Mouse (Mus musculus) forebrain, embryonic 16.5 days (tissue): ENCODE results near the gene Ezh1. TPM values are rescaled to one million over a fixed set of nuclear protein-coding genes. Genes with fewer than 3 reads are reported as not detected.

Experiments used
- ATAC-seq: fragments of 200-750 bp; cut with Nextera tagmentation; 2 replicates; pipeline ENCODE4 v1.8.0; 2017; ENCODE audit warnings: mild to moderate bottlenecking, moderate library complexity
- H3K27ac ChIP-seq: fragments of 300-500 bp; sonication (generic); 2 replicates; pipeline ENCODE4 v1.5.1; 2014; ENCODE audit warnings: low read length, control low read depth
- H3K27me3 ChIP-seq: fragments of 300-500 bp; sonication (generic); replicated peaks from 2 replicates; pipeline ENCODE4 v1.6.1; 2014; ENCODE audit warnings: low read length; ENCODE audit not compliant: control insufficient read depth, insufficient read depth
- H3K36me3 ChIP-seq: fragments of 300-500 bp; sonication (generic); 2 replicates; pipeline ENCODE4 v1.6.1; 2014; ENCODE audit not compliant: control insufficient read depth, insufficient read depth
- H3K4me1 ChIP-seq: fragments of 300-500 bp; sonication (generic); replicated peaks from 2 replicates; pipeline ENCODE4 v1.6.1; 2014; ENCODE audit warnings: low read length; ENCODE audit not compliant: control insufficient read depth, insufficient read depth
- H3K4me2 ChIP-seq: fragments of 300-500 bp; sonication (generic); 2 replicates; pipeline ENCODE4 v1.6.1; 2014; ENCODE audit warnings: mild to moderate bottlenecking, low read length, control low read depth
- H3K4me3 ChIP-seq: fragments of 300-500 bp; sonication (generic); replicated peaks from 2 replicates; pipeline ENCODE4 v1.5.1; 2014; ENCODE audit warnings: mild to moderate bottlenecking, low read length, control low read depth
- H3K9ac ChIP-seq: fragments of 300-500 bp; sonication (generic); replicated peaks from 2 replicates; pipeline ENCODE4 v1.6.1; 2014; ENCODE audit warnings: low read depth, low read length, control low read depth
- H3K9me3 ChIP-seq: fragments of 300-500 bp; sonication (generic); 2 replicates; pipeline ENCODE4 v1.6.1; 2016; ENCODE audit warnings: low read length; ENCODE audit not compliant: control insufficient read depth
- WGBS: fragments of 180-500 bp; shearing (Covaris S2); extraction: QIAGEN DNeasy Blood & Tissue Kit; methylation state at CpG from one replicate; pipeline ENCODE4 v1.1.7; 2014; 5-methylcytosine and 5-hydroxymethylcytosine counted together
- polyA plus RNA-seq: library from polyadenylated mRNA; unstranded; fragments of >200 nt; fragmentation: Nextera tagmentation; extraction: Ambion mirVana; gene quantifications from 2 replicates; pipeline ENCODE4 v1.2.1, GENCODE M21; 2015

The Ezh1 gene
- polyA plus RNA-seq, 1 experiment from 2014 or later, result 27.0 TPM

GRCm38 (mm10) chr11:101194137-101194536 is 32.1 kb downstream of the Ezh1 start:
- H3K9me3 ChIP-seq, result no peaks in the 10 kb centered on the region
- H3K4me2 ChIP-seq, result no peak overlapping the region
- no peaks in the 10 kb centered on the region for H3K27me3 ChIP-seq
- H3K4me3 ChIP-seq, result no peak overlapping the region
- H3K27ac ChIP-seq, result no peak overlapping the region
- H3K36me3 ChIP-seq, result peaks cover 9% of the 10 kb centered on the region
- no peak overlapping the region for H3K9ac ChIP-seq
- 63% methylated on average over 5 of the region's 5 CpGs for WGBS
- H3K4me1 ChIP-seq, result peaks cover 16% of the 10 kb centered on the region
- no peak for ATAC-seq

DNA sequence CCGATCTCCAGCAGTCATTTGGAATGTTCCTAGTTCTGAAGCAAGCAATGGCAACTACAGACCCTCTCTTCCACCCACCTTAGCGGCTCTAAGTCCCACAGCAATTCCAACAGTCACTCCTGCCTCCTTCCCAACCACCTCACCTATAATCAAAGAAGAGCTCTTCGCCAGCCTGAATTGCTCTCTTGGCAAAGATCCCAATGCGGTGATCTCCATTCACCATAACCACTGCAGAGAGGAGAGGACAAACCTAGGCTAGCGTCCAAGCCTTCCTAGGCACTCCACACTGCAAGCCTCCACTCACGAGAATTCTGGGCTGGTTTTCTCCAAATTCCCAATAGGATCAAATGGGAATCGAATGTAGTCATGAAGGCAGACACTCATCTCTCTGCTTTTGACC is 33.2 kb downstream of the Ezh1 start:
- peaks cover 6% of the 10 kb centered on the region for H3K36me3 ChIP-seq
- 72% methylated on average over 7 of the region's 7 CpGs for WGBS

GRCm38 (mm10) chr11:101192646-101193045 is 33.6 kb downstream of the Ezh1 start:
- H3K4me1 ChIP-seq, result peaks cover 16% of the 10 kb centered on the region
- no peaks in the 10 kb centered on the region for H3K9me3 ChIP-seq
- no peaks in the 10 kb centered on the region for H3K27me3 ChIP-seq
- H3K27ac ChIP-seq, result no peak overlapping the region
- WGBS, result 88% methylated on average over 6 of the region's 6 CpGs
- ATAC-seq, result no peak
- no peak overlapping the region for H3K4me3 ChIP-seq
- peaks cover 4% of the 10 kb centered on the region for H3K36me3 ChIP-seq
- H3K4me2 ChIP-seq, result no peak overlapping the region
- no peak overlapping the region for H3K9ac ChIP-seq

More for the DNA sequence above, 33.2 kb downstream of the Ezh1 start:
- Histone ChIP-seq H3K4me2 (no peak overlapping the region), H3K4me1 (peaks cover 16% of the 10 kb centered on the region), H3K9ac (no peak overlapping the region), H3K4me3 (no peak overlapping the region), H3K27me3 (no peaks in the 10 kb centered on the region), H3K9me3 (no peaks in the 10 kb centered on the region), H3K27ac (no peak overlapping the region)
- ATAC-seq, result no peak

- Histone ChIP-seq H3K27ac (no peak overlapping the region), H3K9ac (no peak overlapping the region), H3K4me1 (peaks cover 16% of the 10 kb centered on the region), H3K4me3 (no peak overlapping the region), H3K27me3 (no peaks in the 10 kb centered on the region), H3K36me3 (peaks cover 3% of the 10 kb centered on the region), H3K4me2 (no peak overlapping the region), H3K9me3 (no peaks in the 10 kb centered on the region)
- WGBS, result 80% methylated on average over 4 of the region's 4 CpGs
- ATAC-seq, result no peak
Observed at GRCm38 (mm10) chr11:101191919-101192470, 34.3 kb downstream of the Ezh1 start.

GRCm38 (mm10) chr11:101190913-101191907 is 35.1 kb downstream of the Ezh1 start:
- Histone ChIP-seq H3K27me3 (no peaks in the 10 kb centered on the region), H3K4me1 (peaks cover 16% of the 10 kb centered on the region), H3K9me3 (no peaks in the 10 kb centered on the region), H3K9ac (no peak overlapping the region), H3K4me3 (no peak overlapping the region), H3K4me2 (no peak overlapping the region), H3K27ac (no peak overlapping the region), H3K36me3 (no peaks in the 10 kb centered on the region)
- ATAC-seq, result no peak
- 54% methylated on average over 17 of the region's 17 CpGs for WGBS

- Histone ChIP-seq H3K9ac (no peak overlapping the region), H3K36me3 (no peaks in the 10 kb centered on the region), H3K4me2 (no peak overlapping the region), H3K27ac (peak overlapping the region; percentile 56; the same call in 1 of the 2 replicates), H3K4me3 (no peak overlapping the region), H3K27me3 (no peaks in the 10 kb centered on the region), H3K4me1 (peaks cover 16% of the 10 kb centered on the region), H3K9me3 (no peaks in the 10 kb centered on the region)
- ATAC-seq, result peak; percentile 37; the same call in 1 of the 2 replicates
- 47% methylated on average over 8 of the region's 8 CpGs for WGBS
Observed at GRCm38 (mm10) chr11:101190181-101190912, 35.9 kb downstream of the Ezh1 start.

DNA sequence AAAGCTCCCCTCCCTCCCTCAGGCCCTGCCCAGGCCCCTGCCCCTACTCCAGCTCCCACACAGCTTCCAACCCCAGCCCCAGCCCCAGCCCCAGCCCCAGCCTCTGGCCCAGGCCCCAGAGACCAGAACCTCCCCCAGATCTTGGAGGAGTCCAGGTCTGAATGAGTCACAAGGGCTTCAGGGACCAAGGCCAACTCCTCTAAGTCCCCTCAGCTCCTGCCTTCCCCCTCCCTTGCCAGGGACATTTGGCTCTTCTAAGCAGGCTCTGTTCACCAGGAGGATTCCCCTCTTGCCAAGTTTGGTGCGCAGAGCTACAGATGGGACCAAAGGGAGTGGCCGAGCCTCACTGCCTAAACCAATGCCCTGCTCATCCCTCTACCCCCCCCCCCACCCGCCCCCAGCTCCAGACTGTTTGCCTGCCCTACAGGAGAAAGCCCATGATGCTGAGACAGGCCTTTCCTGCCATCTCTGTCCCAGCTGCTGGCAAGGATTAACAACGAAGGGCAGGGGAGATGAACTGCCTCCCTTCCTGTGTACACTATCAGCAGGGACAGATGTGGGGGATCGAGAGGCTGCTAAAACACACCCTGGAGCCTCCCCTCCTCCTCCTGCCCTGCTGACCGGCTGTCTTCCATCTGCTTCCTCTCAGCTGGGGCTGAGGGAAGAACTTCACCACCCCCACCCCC is 36.6 kb downstream of the Ezh1 start:
- ATAC-seq, result peak; percentile 68
- no peak overlapping the region for H3K9ac ChIP-seq

DNA sequence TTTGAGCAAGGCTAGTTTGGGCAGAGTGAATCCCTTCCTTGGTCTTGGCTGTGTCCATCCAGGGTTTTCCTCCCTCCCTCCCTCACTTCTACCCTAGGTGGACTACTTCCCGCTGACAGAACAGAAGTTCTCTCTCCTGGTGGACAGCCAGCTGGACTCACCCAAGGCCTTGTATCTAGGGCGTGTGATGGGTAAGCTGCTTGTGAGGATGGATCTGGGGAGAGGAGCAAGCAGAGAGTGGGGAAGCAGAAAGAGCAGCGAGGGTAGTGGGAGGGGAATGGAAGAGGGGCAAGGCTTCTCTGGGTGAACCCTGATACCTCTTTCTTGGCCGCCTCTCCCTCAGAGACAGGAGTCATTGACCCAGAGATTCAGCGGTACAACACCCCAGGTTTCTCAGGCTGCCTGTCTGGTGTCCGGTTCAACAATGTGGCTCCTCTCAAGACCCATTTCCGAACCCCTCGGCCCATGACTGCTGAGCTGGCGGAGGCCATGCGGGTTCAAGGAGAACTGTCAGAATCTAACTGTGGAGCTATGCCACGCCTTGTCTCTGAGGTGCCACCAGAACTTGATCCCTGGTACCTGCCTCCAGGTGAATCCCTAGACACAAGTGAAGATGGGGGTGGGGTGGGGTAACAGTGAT is 38.0 kb downstream of the Ezh1 start:
- Histone ChIP-seq H3K9ac (no peak overlapping the region), H3K4me3 (no peak overlapping the region), H3K4me2 (no peak overlapping the region), H3K9me3 (no peaks in the 10 kb centered on the region), H3K27ac (no peak overlapping the region), H3K36me3 (no peaks in the 10 kb centered on the region), H3K27me3 (no peaks in the 10 kb centered on the region), H3K4me1 (peaks cover 16% of the 10 kb centered on the region)
- WGBS, result 83% methylated on average over 11 of the region's 11 CpGs
- no peak for ATAC-seq

More for the DNA sequence above, 36.6 kb downstream of the Ezh1 start:
- Histone ChIP-seq H3K9me3 (no peaks in the 10 kb centered on the region), H3K27me3 (no peaks in the 10 kb centered on the region), H3K4me3 (no peak overlapping the region), H3K4me1 (peaks cover 16% of the 10 kb centered on the region), H3K4me2 (no peak overlapping the region), H3K36me3 (no peaks in the 10 kb centered on the region), H3K27ac (peak overlapping the region; percentile 56; the same call in 1 of the 2 replicates)
- WGBS, result 10% methylated on average over 6 of the region's 6 CpGs
